Mouse (Mus musculus) heart, adult 2 months (tissue): ENCODE results near the gene Wnk4. TPM values are rescaled to one million over a fixed set of nuclear protein-coding genes. Genes with fewer than 3 reads are reported as not detected.

Source experiments
- DNase-seq, 2 experiments: peaks; one replicate each; pipeline ENCODE4 v3.0.0; 2021
- H3K27ac ChIP-seq: fragments of 200-600 bp; 2 replicates; pipeline ENCODE4 v1.8.1; 2022
- H3K27me3 ChIP-seq: fragments of 200-500 bp; 2 replicates; pipeline ENCODE4 v1.6.1; 2012; ENCODE audit warnings: mild to moderate bottlenecking, low read length, inconsistent platforms, mixed read lengths; ENCODE audit not compliant: control insufficient read depth, insufficient read depth
- H3K36me3 ChIP-seq: fragments of 200-500 bp; 2 replicates; pipeline ENCODE4 v1.6.1; 2012; ENCODE audit warnings: low read length, inconsistent platforms; ENCODE audit not compliant: control insufficient read depth, insufficient read depth
- H3K4me1 ChIP-seq: fragments of 200-500 bp; 2 replicates; pipeline ENCODE4 v1.6.1; 2011; ENCODE audit warnings: low read length; ENCODE audit not compliant: control insufficient read depth, insufficient read depth
- H3K4me3 ChIP-seq: fragments of 200-600 bp; 2 replicates; pipeline ENCODE4 v1.8.1; 2022
- H3K79me2 ChIP-seq: fragments of 200-500 bp; replicated peaks from 2 replicates; pipeline ENCODE4 v1.6.1; 2012; ENCODE audit warnings: mild to moderate bottlenecking, inconsistent platforms, low read length, moderate library complexity, mixed read lengths; ENCODE audit not compliant: control insufficient read depth, insufficient read depth
- H3K9ac ChIP-seq: fragments of 200-500 bp; 2 replicates; pipeline ENCODE4 v1.6.1; 2012; ENCODE audit warnings: low read depth, mild to moderate bottlenecking, control low read depth, inconsistent platforms, low read length, mixed read lengths
- CTCF ChIP-seq: fragments of 200-600 bp; IDR thresholded peaks from 2 replicates; pipeline ENCODE4 v1.8.1; 2022; ENCODE audit warnings: antibody characterized with exemption, mild to moderate bottlenecking, moderate library complexity
- EP300 ChIP-seq: fragments of 200-500 bp; IDR thresholded peaks from 2 replicates; pipeline ENCODE4 v1.6.1; 2011; ENCODE audit warnings: low read depth, low read length, control low read depth; ENCODE audit not compliant: insufficient read depth
- POLR2A ChIP-seq: fragments of 200-500 bp; IDR thresholded peaks from 2 replicates; pipeline ENCODE4 v1.6.1; 2011; ENCODE audit warnings: mild to moderate bottlenecking, low read depth, low read length, control low read depth; ENCODE audit not compliant: insufficient read depth
- WGBS: fragments of 180-500 bp; shearing (Covaris S2); methylation state at CpG from one replicate; pipeline ENCODE4 v1.1.7; 2018; 5-methylcytosine and 5-hydroxymethylcytosine counted together
- intact Hi-C: fragments of 180-260 bp; cut with DNase I; formaldehyde crosslinking; loops from one replicate; pipeline ENCODE4 v1.15.1; 2025
- polyA plus RNA-seq: library from polyadenylated mRNA; depleted of rRNA; stranded (reverse); fragments of >200 nt; gene quantifications from 2 replicates; pipeline ENCODE4 v1.2.3, GENCODE M21; 2012
- total RNA-seq, 2 experiments: library from RNA; stranded (reverse); gene quantifications; 2 replicates each; pipeline ENCODE4 v1.2.3; 2021

Wnk4 gene
- total and polyA plus RNA-seq, 3 experiments, result 9.2 to 13.9 (median 12.6) TPM

- no peak for TF ChIP-seq CTCF
- no peak for TF ChIP-seq EP300
- TF ChIP-seq POLR2A, result no peak
- Histone ChIP-seq H3K4me3 (no peak overlapping the region), H3K27ac (no peak overlapping the region), H3K9ac (no peak overlapping the region), H3K36me3 (no peaks in the 10 kb centered on the region), H3K79me2 (no peaks in the 10 kb centered on the region), H3K27me3 (no peaks in the 10 kb centered on the region; the same call in 1 of the 2 replicates), H3K4me1 (peaks cover 8% of the 10 kb centered on the region)
- 26% methylated on average over 32 of the region's 32 CpGs for WGBS
- no peak for DNase-seq
- intact Hi-C loops, result loop anchor here (2.0 kb wide), 1 partner anchor 13 kb away; no protein-coding TSS in a partner anchor
These were observed 3.0 kb downstream of the Wnk4 start for GRCm38 (mm10) chr11:101263138-101263988.

GRCm38 (mm10) chr11:101263989-101264280 lies 3.6 kb downstream of the Wnk4 start:
- TF ChIP-seq CTCF (no peak), POLR2A (no peak), EP300 (no peak)
- intact Hi-C loops, result loop anchor here (2.0 kb wide), 1 partner anchor 13 kb away; no protein-coding TSS in a partner anchor
- DNase-seq, result no peak
- 53% methylated on average over 3 of the region's 3 CpGs for WGBS
- Histone ChIP-seq H3K9ac (no peak overlapping the region), H3K27ac (no peak overlapping the region), H3K4me3 (no peak overlapping the region), H3K79me2 (no peaks in the 10 kb centered on the region), H3K36me3 (no peaks in the 10 kb centered on the region), H3K27me3 (no peaks in the 10 kb centered on the region; the same call in 1 of the 2 replicates), H3K4me1 (peaks cover 6% of the 10 kb centered on the region)

GRCm38 (mm10) chr11:101264954-101265471 lies 4.6 kb downstream of the Wnk4 start:
- H3K79me2 ChIP-seq, result no peaks in the 10 kb centered on the region
- H3K36me3 ChIP-seq, result no peaks in the 10 kb centered on the region
- no peak overlapping the region for H3K4me3 ChIP-seq
- peaks cover under 1% of the 10 kb centered on the region for H3K4me1 ChIP-seq
- intact Hi-C loops, result no loop called here
- TF ChIP-seq EP300 (no peak), POLR2A (no peak), CTCF (no peak)
- no peak overlapping the region for H3K27ac ChIP-seq
- no peak overlapping the region for H3K9ac ChIP-seq
- DNase-seq, result no peak
- H3K27me3 ChIP-seq, result no peaks in the 10 kb centered on the region; the same call in 1 of the 2 replicates
- 21% methylated on average over 31 of the region's 31 CpGs for WGBS

- Histone ChIP-seq H3K27ac (no peak overlapping the region), H3K36me3 (no peaks in the 10 kb centered on the region), H3K4me1 (no peaks in the 10 kb centered on the region), H3K27me3 (no peaks in the 10 kb centered on the region; the same call in 1 of the 2 replicates), H3K4me3 (no peak overlapping the region), H3K9ac (no peak overlapping the region), H3K79me2 (no peaks in the 10 kb centered on the region)
- DNase-seq, result no peak
- intact Hi-C loops, result no loop called here
- TF ChIP-seq POLR2A (no peak), CTCF (no peak), EP300 (no peak)
- WGBS, result 55% methylated on average over 6 of the region's 6 CpGs
These were observed 5.5 kb downstream of the Wnk4 start for GRCm38 (mm10) chr11:101265906-101266305.

GRCm38 (mm10) chr11:101269577-101270116 lies 9.3 kb downstream of the Wnk4 start:
- 43% methylated on average over 10 of the region's 10 CpGs for WGBS
- DNase-seq, result no peak
- H3K9ac ChIP-seq, result no peak overlapping the region
- no peaks in the 10 kb centered on the region for H3K4me1 ChIP-seq
- intact Hi-C loops, result no loop called here
- TF ChIP-seq POLR2A (no peak), EP300 (no peak), CTCF (no peak)
- H3K79me2 ChIP-seq, result no peaks in the 10 kb centered on the region
- no peaks in the 10 kb centered on the region for H3K36me3 ChIP-seq
- no peaks in the 10 kb centered on the region for H3K27me3 ChIP-seq
- no peak overlapping the region for H3K4me3 ChIP-seq
- no peak overlapping the region for H3K27ac ChIP-seq

- TF ChIP-seq EP300 (no peak), CTCF (no peak), POLR2A (no peak)
- H3K9ac ChIP-seq, result no peak overlapping the region
- 82% methylated on average over 3 of the region's 3 CpGs for WGBS
These were observed 12.1 kb downstream of the Wnk4 start for GRCm38 (mm10) chr11:101272446-101272845.

More at GRCm38 (mm10) chr11:101272446-101272845, 12.1 kb downstream of the Wnk4 start:
- Histone ChIP-seq H3K4me3 (no peak overlapping the region), H3K4me1 (0 out of 2 replicates have a peak, but pooled peaks cover 1% of the 10 kb centered on the region), H3K27me3 (no peaks in the 10 kb centered on the region), H3K79me2 (no peaks in the 10 kb centered on the region), H3K27ac (no peak overlapping the region), H3K36me3 (no peaks in the 10 kb centered on the region; the same call in 1 of the 2 replicates)
- no peak for DNase-seq
- intact Hi-C loops, result no loop called here
